Mouse (Mus musculus) kidney, embryonic 16.5 days (tissue): ENCODE measurements at regions not wholly inside any gene's neighbourhood (a gene's known extent, or its start where the extent isn't known, plus 50 kb on each side); places are given as distances from the start of the nearest gene placed in this dataset. TPM values are rescaled to one million over a fixed set of nuclear protein-coding genes. Genes with fewer than 3 reads are reported as not detected.
"Not testable (repeated sequence)": the region's sequence is repeated elsewhere in the genome, so short reads cannot be mapped to it uniquely, and the experiment has no call there.

ENCODE experiments used
- ATAC-seq: fragments of 200-750 bp; cut with Nextera tagmentation; 2 replicates; pipeline ENCODE4 v1.8.0; 2017; ENCODE audit warnings: moderate TSS enrichment; ENCODE audit not compliant: low FRiP score, low TSS enrichment
- H3K27ac ChIP-seq: fragments of 300-500 bp; sonication (generic); 2 replicates; pipeline ENCODE4 v1.5.1; 2014; ENCODE audit warnings: low read length
- H3K27me3 ChIP-seq: fragments of 300-500 bp; sonication (generic); 2 replicates; pipeline ENCODE4 v1.6.1; 2014; ENCODE audit warnings: low read length, control low read depth, mixed read lengths; ENCODE audit not compliant: insufficient read depth
- H3K36me3 ChIP-seq: fragments of 300-500 bp; sonication (generic); 2 replicates; pipeline ENCODE4 v1.6.1; 2014; ENCODE audit warnings: low read length, control low read depth, mixed read lengths; ENCODE audit not compliant: insufficient read depth
- H3K4me1 ChIP-seq: fragments of 300-500 bp; sonication (generic); 2 replicates; pipeline ENCODE4 v1.6.1; 2014; ENCODE audit warnings: low read length, control low read depth, mixed read lengths; ENCODE audit not compliant: insufficient read depth
- H3K4me2 ChIP-seq: fragments of 300-500 bp; sonication (generic); replicated peaks from 2 replicates; pipeline ENCODE4 v1.6.1; 2014; ENCODE audit warnings: low read depth, low read length
- H3K4me3 ChIP-seq: fragments of 300-500 bp; sonication (generic); 2 replicates; pipeline ENCODE4 v1.5.1; 2014; ENCODE audit warnings: mild to moderate bottlenecking, low read length
- H3K9ac ChIP-seq: fragments of 300-500 bp; sonication (generic); replicated peaks from 2 replicates; pipeline ENCODE4 v1.6.1; 2014; ENCODE audit warnings: low read length
- H3K9me3 ChIP-seq: fragments of 300-500 bp; sonication (generic); 2 replicates; pipeline ENCODE4 v1.6.1; 2016; ENCODE audit warnings: low read length, control low read depth
- WGBS: fragments of 180-500 bp; shearing (Covaris S2); extraction: QIAGEN DNeasy Blood & Tissue Kit; methylation state at CpG from one replicate; pipeline ENCODE4 v1.1.7; 2014; 5-methylcytosine and 5-hydroxymethylcytosine counted together
- microRNA-seq: library from miRNA; unstranded; fragments of <30 nt; microRNA quantifications from one replicate; pipeline ENCODE4, GENCODE M21; 2016

DNA sequence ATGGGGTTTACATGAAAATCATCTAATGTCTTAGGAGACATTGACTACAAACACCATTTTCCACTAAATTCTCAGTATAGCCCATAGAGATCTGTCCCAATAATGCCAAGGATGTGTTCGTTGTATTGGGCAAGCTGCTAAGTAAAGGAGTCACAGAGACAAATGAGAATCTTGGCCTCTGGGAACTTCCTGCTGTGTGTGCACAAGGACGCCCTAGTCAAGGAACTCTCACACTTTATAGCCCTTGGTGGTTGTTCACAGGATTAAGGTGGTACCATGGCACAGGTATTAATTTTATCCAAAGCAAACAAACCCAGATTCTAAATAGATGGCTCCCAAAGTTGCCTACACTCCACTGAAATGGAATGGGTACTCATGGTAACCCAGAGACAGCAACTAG, 76.7 kb upstream of the Spon1 start:
- Histone ChIP-seq H3K27ac (no peak overlapping the region), H3K4me2 (no peak overlapping the region), H3K27me3 (no peaks in the 10 kb centered on the region), H3K9me3 (no peaks in the 10 kb centered on the region), H3K36me3 (no peaks in the 10 kb centered on the region), H3K4me1 (peaks cover 9% of the 10 kb centered on the region), H3K4me3 (no peak overlapping the region), H3K9ac (no peak overlapping the region)
- WGBS: 69% methylated on average over 2 of the region's 2 CpGs
- ATAC-seq: no peak

DNA sequence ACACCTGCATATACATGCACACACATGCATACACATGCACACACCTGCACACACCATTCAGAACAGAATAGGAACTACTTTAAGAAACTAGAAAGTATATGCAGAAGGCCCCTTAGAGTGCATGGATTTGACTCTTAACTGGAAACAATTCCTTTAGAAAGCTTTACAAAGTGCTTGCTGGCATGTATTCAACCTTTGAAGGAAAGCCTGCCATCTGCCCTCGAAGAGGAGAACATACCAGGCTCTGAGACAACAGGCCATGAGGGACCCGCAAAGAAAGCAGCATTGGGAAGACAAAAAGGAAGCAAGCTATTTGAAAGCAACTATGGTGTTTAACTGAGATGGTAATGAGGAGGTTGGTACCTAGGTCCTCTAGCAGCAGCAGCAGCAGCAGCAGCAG, 74.0 kb upstream of the Spon1 start:
- H3K9ac ChIP-seq: no peak overlapping the region
- H3K27ac ChIP-seq: no peak overlapping the region
- no peak overlapping the region for H3K4me3 ChIP-seq
- peaks cover 10% of the 10 kb centered on the region for H3K4me1 ChIP-seq
- H3K9me3 ChIP-seq: no peaks in the 10 kb centered on the region
- H3K4me2 ChIP-seq: no peak overlapping the region
- no peaks in the 10 kb centered on the region for H3K36me3 ChIP-seq
- WGBS: 70% methylated on average over 2 of the region's 2 CpGs
- H3K27me3 ChIP-seq: no peaks in the 10 kb centered on the region
- ATAC-seq: no peak

DNA sequence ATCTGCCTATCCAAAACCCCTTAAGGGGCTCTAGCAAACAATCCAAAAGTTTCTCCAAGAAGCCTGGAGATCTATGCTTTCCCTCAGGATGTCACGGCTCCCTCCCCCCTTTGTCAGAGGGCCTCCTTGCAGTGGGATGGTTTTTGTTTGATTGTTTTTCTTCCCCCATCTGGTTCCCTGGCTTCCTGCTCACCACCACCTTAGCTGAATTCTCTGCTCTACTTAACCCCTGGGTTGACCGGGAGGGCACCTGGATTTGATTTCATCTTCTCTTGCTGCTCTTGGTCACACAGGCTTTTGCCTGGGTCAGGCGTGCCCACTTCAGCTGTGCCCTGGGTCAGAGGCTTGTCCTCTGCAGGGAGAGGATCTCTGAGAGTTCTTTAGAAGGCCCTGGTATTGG, 72.3 kb upstream of the Spon1 start:
- peaks cover 10% of the 10 kb centered on the region for H3K4me1 ChIP-seq
- H3K4me3 ChIP-seq: no peak overlapping the region
- 30% methylated on average over 3 of the region's 3 CpGs for WGBS
- H3K9me3 ChIP-seq: no peaks in the 10 kb centered on the region
- no peak for ATAC-seq
- no peaks in the 10 kb centered on the region for H3K36me3 ChIP-seq
- H3K27me3 ChIP-seq: no peaks in the 10 kb centered on the region
- H3K4me2 ChIP-seq: no peak overlapping the region
- no peak overlapping the region for H3K9ac ChIP-seq
- no peak overlapping the region for H3K27ac ChIP-seq

DNA sequence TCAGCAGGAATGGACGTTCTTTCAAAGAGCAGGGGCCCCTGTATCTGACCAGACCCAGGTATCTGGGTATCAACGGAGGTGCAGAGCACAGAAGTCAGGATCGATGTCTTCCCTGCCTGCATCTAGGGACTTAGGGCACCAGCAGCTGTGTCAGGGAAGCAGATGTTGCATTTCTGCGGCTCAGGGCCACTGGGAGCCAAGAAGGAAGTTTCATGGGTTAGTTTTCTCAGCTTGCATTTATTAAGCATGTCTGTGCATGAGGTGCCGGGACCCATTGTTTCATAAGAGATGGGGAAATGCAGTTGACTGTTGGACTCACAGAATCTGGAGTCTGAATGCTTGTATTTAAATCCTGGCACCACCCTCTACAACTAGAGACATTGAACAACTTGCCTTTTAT, 71.3 kb upstream of the Spon1 start:
- no peak overlapping the region for H3K4me2 ChIP-seq
- WGBS: 52% methylated on average over 5 of the region's 5 CpGs
- ATAC-seq: no peak
- H3K36me3 ChIP-seq: no peaks in the 10 kb centered on the region
- H3K9me3 ChIP-seq: 0 out of 2 replicates have a peak, but pooled peaks cover 2% of the 10 kb centered on the region
- H3K27ac ChIP-seq: no peak overlapping the region
- H3K4me3 ChIP-seq: no peak overlapping the region
- no peaks in the 10 kb centered on the region for H3K27me3 ChIP-seq
- peaks cover 10% of the 10 kb centered on the region for H3K4me1 ChIP-seq
- H3K9ac ChIP-seq: no peak overlapping the region

DNA sequence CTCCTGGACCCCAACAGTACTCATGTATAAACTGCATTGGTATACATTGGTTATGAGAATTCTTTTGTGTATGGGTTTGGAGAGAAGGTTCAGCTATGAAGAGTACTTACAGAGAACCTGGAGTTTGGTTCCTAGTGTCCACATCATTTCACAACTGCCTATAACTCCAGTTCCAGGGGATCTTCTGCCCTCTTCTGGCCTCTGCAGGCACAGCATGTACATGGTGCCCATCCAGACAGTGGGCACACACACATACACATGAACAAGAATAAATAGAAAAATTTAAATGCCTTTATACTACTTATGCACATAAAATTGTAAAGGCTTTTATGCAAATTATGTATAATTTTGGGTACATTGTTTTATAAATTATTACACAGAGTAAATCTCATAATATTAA, 59.9 kb upstream of the Spon1 start:
- H3K36me3 ChIP-seq: no peaks in the 10 kb centered on the region
- no peak for ATAC-seq
- no peaks in the 10 kb centered on the region for H3K4me1 ChIP-seq
- H3K27me3 ChIP-seq: no peaks in the 10 kb centered on the region
- no peaks in the 10 kb centered on the region; the same call in 1 of the 2 replicates for H3K9me3 ChIP-seq
- no peak overlapping the region for H3K4me3 ChIP-seq
- no peak overlapping the region for H3K9ac ChIP-seq
- H3K27ac ChIP-seq: no peak overlapping the region
- H3K4me2 ChIP-seq: no peak overlapping the region

DNA sequence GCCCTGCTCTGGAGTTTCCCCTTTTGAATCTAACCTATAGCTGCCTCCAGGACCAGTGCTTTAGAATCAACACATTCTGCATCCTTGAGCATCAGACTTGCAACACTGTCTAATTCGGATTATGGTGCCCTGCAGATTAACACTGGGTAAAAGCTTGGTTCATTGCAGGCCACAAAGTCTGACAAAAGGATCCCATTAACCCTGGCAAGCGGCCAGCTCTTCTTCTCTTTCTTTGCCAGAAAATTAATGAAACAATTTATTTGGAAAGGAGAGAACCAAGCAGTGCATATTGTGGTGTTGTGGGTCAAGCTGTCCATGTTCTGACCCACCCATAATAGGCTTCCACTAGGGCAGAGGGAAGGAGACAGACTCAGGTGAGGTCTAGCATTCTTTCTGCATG, 58.2 kb upstream of the Spon1 start:
- no peaks in the 10 kb centered on the region for H3K27me3 ChIP-seq
- H3K4me2 ChIP-seq: no peak overlapping the region
- no peak overlapping the region for H3K27ac ChIP-seq
- ATAC-seq: no peak
- 83% methylated on average over 2 of the region's 2 CpGs for WGBS
- H3K4me1 ChIP-seq: no peaks in the 10 kb centered on the region
- no peaks in the 10 kb centered on the region; the same call in 1 of the 2 replicates for H3K9me3 ChIP-seq
- H3K4me3 ChIP-seq: no peak overlapping the region
- H3K9ac ChIP-seq: no peak overlapping the region
- no peaks in the 10 kb centered on the region for H3K36me3 ChIP-seq

DNA sequence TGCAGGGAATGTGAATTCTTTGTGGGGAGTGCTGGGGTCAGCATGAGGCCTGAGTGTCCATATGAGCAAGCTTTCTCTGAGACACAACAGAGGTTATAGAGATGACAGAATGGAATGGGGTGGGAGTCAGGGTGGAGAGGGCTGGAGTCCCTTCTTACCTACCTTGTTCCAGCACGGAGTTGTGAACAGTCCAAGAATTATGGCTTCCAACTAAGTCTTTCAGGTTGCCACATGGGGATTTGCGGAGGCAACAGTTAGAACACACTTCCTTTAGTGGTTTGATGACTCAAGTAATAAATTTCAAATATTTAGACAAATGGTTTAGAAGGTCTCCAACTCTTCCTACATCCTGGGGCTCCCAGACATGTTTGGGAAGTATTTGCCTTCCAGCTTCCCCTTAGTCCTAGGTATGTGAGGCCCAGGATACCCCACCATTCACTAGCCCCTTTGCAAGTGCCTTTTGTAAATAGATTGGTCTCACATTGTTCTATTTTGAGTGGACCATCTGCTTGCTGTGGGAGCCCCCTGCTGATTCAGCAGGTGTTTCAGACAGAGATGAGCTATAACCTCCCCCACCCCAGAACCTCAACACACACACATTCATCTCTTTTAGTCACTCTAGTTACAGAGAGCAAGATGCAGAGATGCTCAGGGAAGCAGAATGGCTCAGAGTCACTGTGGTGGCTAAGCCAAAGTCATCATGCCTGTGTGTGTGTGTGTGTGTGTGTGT, 55.1 kb upstream of the Spon1 start:
- no peak for ATAC-seq
- H3K4me1 ChIP-seq: no peaks in the 10 kb centered on the region
- 68% methylated on average over 2 of the region's 2 CpGs for WGBS
- H3K9me3 ChIP-seq: no peaks in the 10 kb centered on the region; the same call in 1 of the 2 replicates
- no peak overlapping the region for H3K9ac ChIP-seq
- no peak overlapping the region for H3K4me2 ChIP-seq
- no peaks in the 10 kb centered on the region for H3K27me3 ChIP-seq
- H3K36me3 ChIP-seq: no peaks in the 10 kb centered on the region
- H3K27ac ChIP-seq: no peak overlapping the region
- H3K4me3 ChIP-seq: no peak overlapping the region

DNA sequence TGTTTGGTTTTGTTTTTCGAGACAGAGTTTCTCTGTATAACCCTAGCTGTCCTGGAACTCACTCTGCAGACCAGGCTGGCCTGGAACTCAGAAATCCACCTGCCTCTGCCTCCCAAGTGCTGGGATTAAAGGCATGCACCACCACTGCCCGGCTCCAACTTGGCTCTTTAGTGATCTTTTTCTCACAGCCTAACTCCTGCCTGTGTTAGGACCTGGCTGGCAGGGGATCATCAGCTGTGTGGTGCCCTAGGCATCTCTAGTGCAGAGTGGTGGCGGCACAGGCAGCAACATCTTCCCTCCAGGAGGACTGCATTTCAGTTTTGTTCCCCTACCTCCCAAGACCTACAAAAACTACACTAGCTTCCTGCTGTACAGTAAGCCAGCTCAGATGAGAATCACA, 54.4 kb upstream of the Spon1 start:
- H3K27me3 ChIP-seq, H3K9ac ChIP-seq, H3K27ac ChIP-seq, H3K4me2 ChIP-seq, H3K9me3 ChIP-seq, H3K36me3 ChIP-seq, H3K4me1 ChIP-seq, ATAC-seq, H3K4me3 ChIP-seq: not testable (repeated sequence)
- 77% methylated on average over 3 of the region's 3 CpGs for WGBS

Small RNAs in the stretch of these regions (microRNA-seq; reads per million reads assigned to microRNA genes)
- not detected for gene Gm23700
